Mouse (Mus musculus) B cell, adult (primary cell): ENCODE measurements around the gene Grap2. TPM values are rescaled to one million over a fixed set of nuclear protein-coding genes. Genes with fewer than 3 reads are reported as not detected.

Experiments
- total RNA-seq: library from RNA; stranded (reverse); gene quantifications from 4 replicates; pipeline ENCODE4 v1.2.4, GENCODE M21; 2023; ENCODE audit not compliant: inconsistent age

Grap2 gene
- 143 to 167 TPM (median 155 TPM) in 4 replicates for total RNA-seq

GRCm38 (mm10) chr15:80572291-80572690 lies at the start of gene Grap2:
TSS of gene Grap2 (plus strand) at chr15:80572594.

GRCm38 (mm10) chr15:80565106-80565665 lies 7.2 kb upstream of the Grap2 start, which contains the start of gene Enthd1:
TSS of gene Enthd1 (minus strand) at chr15:80565156.

GRCm38 (mm10) chr15:80671295-80672252 lies 99.2 kb downstream of the Grap2 start, which contains the start of gene Fam83f:
TSS of gene Fam83f (plus strand) at chr15:80671847.

Other genes with a start within 250 kb of the Grap2 start
- 0.35 to 0.51 TPM (median 0.42 TPM) in 3 of 4 replicates, not detected in the other for gene Enthd1, start 7.4 kb upstream of the Grap2 start, total RNA-seq
- 0.16 to 0.77 TPM (median 0.63 TPM) in 4 replicates for gene Fam83f, start 99.3 kb downstream of the Grap2 start, total RNA-seq
- 166 to 200 TPM (median 197 TPM) in 4 replicates for gene Tnrc6b, start 138.7 kb downstream of the Grap2 start, total RNA-seq